In the genomic region with DNA sequence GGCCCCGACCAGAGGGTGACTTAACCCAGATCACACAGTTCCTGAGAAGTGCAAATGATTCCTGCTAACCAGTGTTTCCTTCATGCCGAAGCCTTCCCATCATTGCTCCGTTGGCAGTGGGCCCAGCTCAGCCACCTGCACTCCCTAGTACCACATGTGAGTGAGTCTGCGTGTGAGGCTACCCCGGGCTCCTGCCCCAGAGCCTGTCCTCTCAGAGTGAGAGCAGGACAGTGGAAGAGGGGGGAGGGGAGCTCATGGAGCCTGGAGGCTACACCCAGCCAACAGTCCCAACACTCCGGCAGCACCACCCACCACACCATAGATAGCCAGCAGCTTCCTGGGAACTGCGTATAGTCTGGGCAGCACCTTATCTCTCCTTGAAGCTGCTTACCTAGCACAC, we compare ENCODE assay signal across 10 mouse cellular contexts. TPM values are rescaled to one million over a fixed set of nuclear protein-coding genes. Genes with fewer than 3 reads are reported as not detected.
DNase-seq lines count a peak whose midpoint lies in the region; ATAC-seq and TF ChIP-seq lines count a peak whose summit lies in the region.
"Had no signal": no experiment of that assay in that cellular context is flagged by ENCODE, and none has a peak within 500 bp of the region (broad histone marks: within the 10 kb centered on the region; RNA-seq: fewer than 3 reads in every experiment).

No protein-coding gene starts in this region.

- ATAC-seq in heart, embryonic 15.5 days (replicated peaks; ENCODE audit: insufficient number of reproducible peaks, insufficient read depth, low FRiP score, low read depth): peak; percentile 61
- 0 out of 2 replicates have a peak, but pooled peaks have one; percentile 11 for ATAC-seq in intestine, postnatal 0 days
- no peak for ATAC-seq in megakaryocyte progenitor cell, adult 5-6 weeks (replicated peaks; ENCODE audit: poor library complexity)

- no peak for DNase-seq in heart, adult 11 months
- peak; percentile 54 for DNase-seq in thymus, postnatal 4 days
- DNase-seq in thymus, postnatal 36 days: no peak
- no peak for DNase-seq in urinary bladder, adult 2 months (ENCODE audit: low spot score)
- DNase-seq in embryo, embryonic 10 days (ENCODE audit: low spot score): no peak

- 22% methylated on average over 7 of the region's 7 CpGs for WGBS in heart, embryonic 15.5 days
- WGBS in intestine, postnatal 0 days: 24% methylated on average over 7 of the region's 7 CpGs

- no peaks in the 10 kb centered on the region for H3K9me3 ChIP-seq in heart, embryonic 15.5 days (replicated peaks)
- H3K9me3 ChIP-seq in intestine, postnatal 0 days (ENCODE audit: control insufficient read depth): no peaks in the 10 kb centered on the region

- no peak overlapping the region for H3K4me3 ChIP-seq in heart, embryonic 15.5 days
- H3K4me3 ChIP-seq in intestine, postnatal 0 days (ENCODE audit: low read depth, low read length): no peak overlapping the region

- H3K4me1 ChIP-seq in heart, embryonic 15.5 days (replicated peaks): peaks cover 15% of the 10 kb centered on the region
- H3K4me1 ChIP-seq in intestine, postnatal 0 days (replicated peaks; ENCODE audit: control insufficient read depth, insufficient read depth, low read length): 0 out of 2 replicates have a peak, but pooled peaks cover 4% of the 10 kb centered on the region

- no peaks in the 10 kb centered on the region for H3K36me3 ChIP-seq in heart, embryonic 15.5 days
- no peaks in the 10 kb centered on the region for H3K36me3 ChIP-seq in intestine, postnatal 0 days (ENCODE audit: control insufficient read depth, insufficient read depth)

- H3K9ac ChIP-seq in heart, embryonic 15.5 days: no peak overlapping the region
- no peak overlapping the region for H3K9ac ChIP-seq in intestine, postnatal 0 days (ENCODE audit: low read depth, low read length)

- TF ChIP-seq CTCF in intestine, postnatal 0 days (IDR thresholded peaks at IDR 0.05; ENCODE audit: low read depth): no peak

- no peak overlapping the region for H3K27ac ChIP-seq in heart, embryonic 15.5 days
- H3K27ac ChIP-seq in intestine, postnatal 0 days (ENCODE audit: low read depth, low read length): no peak overlapping the region

- no peaks in the 10 kb centered on the region for H3K27me3 ChIP-seq in heart, embryonic 15.5 days
- no peaks in the 10 kb centered on the region for H3K27me3 ChIP-seq in intestine, postnatal 0 days (replicated peaks; ENCODE audit: control insufficient read depth, insufficient read depth, low read length)

- no peak overlapping the region for H3K4me2 ChIP-seq in heart, embryonic 15.5 days
- no peak overlapping the region for H3K4me2 ChIP-seq in intestine, postnatal 0 days (replicated peaks; ENCODE audit: low read depth)

RNA-seq across cellular contexts. Expression of a gene that starts 35.5 kb away (rescaled TPM):
- polyA plus RNA-seq in heart, embryonic 15.5 days (2015; fragmentation: Nextera tagmentation; extraction: Ambion mirVana): 5.1 and 8.3 TPM in 2 replicates
- 3.8 and 4.0 TPM in 2 replicates for polyA plus RNA-seq in intestine, postnatal 0 days (2015; fragmentation: Nextera tagmentation; extraction: Ambion mirVana)
- 3.9 TPM in 2 replicates for polyA plus RNA-seq in urinary bladder, adult 2 months (2012; rRNA removed)
- 0.39 and 0.59 TPM in 2 replicates for total RNA-seq in megakaryocyte progenitor cell, adult 5-6 weeks (2015)
- 0.64 and 1.4 TPM in 2 replicates for total RNA-seq in megakaryocyte progenitor cell, adult 5-6 weeks (2017)

RNA-seq across cellular contexts. Expression of a gene that starts 38.6 kb away (rescaled TPM):
- not detected in 2 replicates for polyA plus RNA-seq in heart, embryonic 15.5 days (2015; fragmentation: Nextera tagmentation; extraction: Ambion mirVana)
- not detected in 2 replicates for polyA plus RNA-seq in intestine, postnatal 0 days (2015; fragmentation: Nextera tagmentation; extraction: Ambion mirVana)
- polyA plus RNA-seq in urinary bladder, adult 2 months (2012; rRNA removed): not detected in 2 replicates
- total RNA-seq in megakaryocyte progenitor cell, adult 5-6 weeks (2015): not detected in 2 replicates
- not detected in 2 replicates for total RNA-seq in megakaryocyte progenitor cell, adult 5-6 weeks (2017)
- total RNA-seq: common myeloid progenitor, adult 5-6 weeks; ES-E14 had no signal

RNA-seq across cellular contexts. Expression of a gene that starts 40.9 kb away (rescaled TPM):
- polyA plus RNA-seq in heart, embryonic 15.5 days (2015; fragmentation: Nextera tagmentation; extraction: Ambion mirVana): not detected in 2 replicates
- not detected in 2 replicates for polyA plus RNA-seq in intestine, postnatal 0 days (2015; fragmentation: Nextera tagmentation; extraction: Ambion mirVana)
- polyA plus RNA-seq in urinary bladder, adult 2 months (2012; rRNA removed): not detected in 2 replicates
- not detected in 2 replicates for total RNA-seq in megakaryocyte progenitor cell, adult 5-6 weeks (2015)
- not detected in 2 replicates for total RNA-seq in megakaryocyte progenitor cell, adult 5-6 weeks (2017)
- total RNA-seq: common myeloid progenitor, adult 5-6 weeks; ES-E14 had no signal

RNA-seq across cellular contexts. Expression of a gene that starts 46.1 kb away (rescaled TPM):
- polyA plus RNA-seq in heart, embryonic 15.5 days (2015; fragmentation: Nextera tagmentation; extraction: Ambion mirVana): not detected in 2 replicates
- polyA plus RNA-seq in intestine, postnatal 0 days (2015; fragmentation: Nextera tagmentation; extraction: Ambion mirVana): not detected in 2 replicates
- not detected in 2 replicates for polyA plus RNA-seq in urinary bladder, adult 2 months (2012; rRNA removed)
- total RNA-seq in megakaryocyte progenitor cell, adult 5-6 weeks (2015): not detected in 2 replicates
- total RNA-seq in megakaryocyte progenitor cell, adult 5-6 weeks (2017): not detected in 2 replicates
- total RNA-seq: common myeloid progenitor, adult 5-6 weeks; ES-E14 had no signal

RNA-seq across cellular contexts. Expression of a gene that starts 55.8 kb away (rescaled TPM):
- polyA plus RNA-seq in heart, embryonic 15.5 days (2015; fragmentation: Nextera tagmentation; extraction: Ambion mirVana): 0.30 TPM in 1 of 2 replicates, not detected in the other
- polyA plus RNA-seq in intestine, postnatal 0 days (2015; fragmentation: Nextera tagmentation; extraction: Ambion mirVana): not detected in 2 replicates
- polyA plus RNA-seq in urinary bladder, adult 2 months (2012; rRNA removed): not detected in 2 replicates
- total RNA-seq in megakaryocyte progenitor cell, adult 5-6 weeks (2015): not detected in 2 replicates
- total RNA-seq in megakaryocyte progenitor cell, adult 5-6 weeks (2017): not detected in 2 replicates
- total RNA-seq: common myeloid progenitor, adult 5-6 weeks; ES-E14 had no signal
